Mouse (Mus musculus) brown adipose tissue, adult 24 weeks (tissue): ENCODE measurements at regions not wholly inside any gene's neighbourhood (a gene's known extent, or its start where the extent isn't known, plus 50 kb on each side); places are given as distances from the start of the nearest gene placed in this dataset.

Source experiments
- H3K27ac ChIP-seq: fragments of 200-500 bp; replicated peaks from 2 replicates; pipeline ENCODE4 v1.5.1; 2012; ENCODE audit warnings: low read depth, mild to moderate bottlenecking, low read length
- H3K4me1 ChIP-seq: fragments of 200-500 bp; 2 replicates; pipeline ENCODE4 v1.6.1; 2012; ENCODE audit warnings: low read length, mixed read lengths; ENCODE audit not compliant: control insufficient read depth, insufficient read depth, insufficient read length
- H3K4me3 ChIP-seq: fragments of 200-500 bp; 2 replicates; pipeline ENCODE4 v1.5.1; 2012; ENCODE audit warnings: low read depth, mild to moderate bottlenecking, low read length, moderate library complexity; ENCODE audit not compliant: insufficient read depth

- no peak overlapping the region for H3K27ac ChIP-seq
- H3K4me1 ChIP-seq = no peaks in the 10 kb centered on the region
- no peak overlapping the region for H3K4me3 ChIP-seq
Measured at GRCm38 (mm10) chr4:131014301-131015081, 70.3 kb downstream of the Matn1 start.

GRCm38 (mm10) chr4:131015156-131015555, 71.0 kb downstream of the Matn1 start:
- no peak overlapping the region for H3K4me3 ChIP-seq
- H3K27ac ChIP-seq = no peak overlapping the region
- H3K4me1 ChIP-seq = no peaks in the 10 kb centered on the region

GRCm38 (mm10) chr4:131023601-131024000, 79.4 kb downstream of the Matn1 start:
- Histone ChIP-seq H3K4me3 (no peak overlapping the region), H3K27ac (no peak overlapping the region), H3K4me1 (no peaks in the 10 kb centered on the region)

- Histone ChIP-seq H3K4me3 (no peak overlapping the region), H3K4me1 (no peaks in the 10 kb centered on the region), H3K27ac (no peak overlapping the region)
Measured at GRCm38 (mm10) chr4:131036292-131036691, 92.1 kb downstream of the Matn1 start.

- Histone ChIP-seq H3K4me3 (no peak overlapping the region), H3K4me1 (no peaks in the 10 kb centered on the region), H3K27ac (no peak overlapping the region)
Measured at GRCm38 (mm10) chr4:131037179-131037578, 93.0 kb downstream of the Matn1 start.

- Histone ChIP-seq H3K4me3 (no peak overlapping the region), H3K27ac (no peak overlapping the region), H3K4me1 (no peaks in the 10 kb centered on the region)
Measured at GRCm38 (mm10) chr4:131039686-131040085, 95.5 kb downstream of the Matn1 start.

- Histone ChIP-seq H3K4me3 (no peak overlapping the region), H3K4me1 (no peaks in the 10 kb centered on the region), H3K27ac (no peak overlapping the region)
Measured at GRCm38 (mm10) chr4:131041210-131041609, 97.0 kb downstream of the Matn1 start.

- Histone ChIP-seq H3K27ac (no peak overlapping the region), H3K4me1 (no peaks in the 10 kb centered on the region), H3K4me3 (no peak overlapping the region)
Measured at GRCm38 (mm10) chr4:131046101-131046500, 101.9 kb downstream of the Matn1 start.

GRCm38 (mm10) chr4:131046969-131047650, 102.9 kb downstream of the Matn1 start:
- no peaks in the 10 kb centered on the region for H3K4me1 ChIP-seq
- no peak overlapping the region for H3K4me3 ChIP-seq
- H3K27ac ChIP-seq = no peak overlapping the region

GRCm38 (mm10) chr4:131056293-131056692, 112.1 kb downstream of the Matn1 start:
- Histone ChIP-seq H3K27ac (no peak overlapping the region), H3K4me3 (no peak overlapping the region), H3K4me1 (no peaks in the 10 kb centered on the region)

GRCm38 (mm10) chr4:131059572-131059971, 115.4 kb downstream of the Matn1 start:
- no peak overlapping the region for H3K4me3 ChIP-seq
- H3K27ac ChIP-seq = no peak overlapping the region
- H3K4me1 ChIP-seq = no peaks in the 10 kb centered on the region

- no peak overlapping the region for H3K27ac ChIP-seq
- H3K4me3 ChIP-seq = no peak overlapping the region
- no peaks in the 10 kb centered on the region for H3K4me1 ChIP-seq
Measured at GRCm38 (mm10) chr4:131060191-131060680, 116.1 kb downstream of the Matn1 start.

- Histone ChIP-seq H3K27ac (no peak overlapping the region), H3K4me1 (no peaks in the 10 kb centered on the region)
Measured at GRCm38 (mm10) chr4:131060706-131061105, 116.5 kb downstream of the Matn1 start.

GRCm38 (mm10) chr4:131062592-131062991, 118.4 kb downstream of the Matn1 start:
- H3K4me1 ChIP-seq = no peaks in the 10 kb centered on the region
- no peak overlapping the region for H3K4me3 ChIP-seq
- H3K27ac ChIP-seq = no peak overlapping the region

More at GRCm38 (mm10) chr4:131060706-131061105, 116.5 kb downstream of the Matn1 start:
- H3K4me3 ChIP-seq = no peak overlapping the region

GRCm38 (mm10) chr4:131066186-131066939, 122.2 kb downstream of the Matn1 start:
- no peaks in the 10 kb centered on the region for H3K4me1 ChIP-seq
- no peak overlapping the region for H3K27ac ChIP-seq
- H3K4me3 ChIP-seq = no peak overlapping the region
